Mouse (Mus musculus) ES-Bruce4 (cell line): Measurements from ENCODE around the gene Stoml2. TPM values are rescaled to one million over a fixed set of nuclear protein-coding genes. Genes with fewer than 3 reads are reported as not detected.

Experiments used
- H3K27ac ChIP-seq: 2 replicates; pipeline ENCODE4 v1.5.1; 2012; ENCODE audit warnings: low read length, inconsistent platforms; ENCODE audit not compliant: insufficient read depth
- H3K27me3 ChIP-seq: 2 replicates; pipeline ENCODE4 v1.6.1; 2012; ENCODE audit warnings: mild to moderate bottlenecking, low read length, inconsistent platforms; ENCODE audit not compliant: control insufficient read depth, poor library complexity, insufficient read depth, severe bottlenecking
- H3K36me3 ChIP-seq: 2 replicates; pipeline ENCODE4 v1.6.1; 2012; ENCODE audit warnings: inconsistent platforms, mild to moderate bottlenecking, low read length, moderate library complexity; ENCODE audit not compliant: control insufficient read depth, poor library complexity, insufficient read depth, severe bottlenecking
- H3K4me1 ChIP-seq: one replicate; pipeline ENCODE4 v1.8.1; 2011; ENCODE audit warnings: low read length; ENCODE audit not compliant: control insufficient read depth, insufficient read depth
- H3K4me3 ChIP-seq: 2 replicates; pipeline ENCODE4 v1.5.1; 2011; ENCODE audit warnings: low read depth, mild to moderate bottlenecking, low read length
- H3K9ac ChIP-seq: 2 replicates; pipeline ENCODE4 v1.6.1; 2012; ENCODE audit warnings: low read depth, mild to moderate bottlenecking, inconsistent platforms; ENCODE audit not compliant: poor library complexity, severe bottlenecking
- H3K9me3 ChIP-seq: replicated peaks from 2 replicates; pipeline ENCODE4 v1.6.1; 2012; ENCODE audit warnings: mild to moderate bottlenecking, low read length, inconsistent platforms; ENCODE audit not compliant: control insufficient read depth, poor library complexity, insufficient read depth, severe bottlenecking
- CTCF ChIP-seq: IDR thresholded peaks from one replicate; pipeline ENCODE4 v1.8.1; 2011; ENCODE audit warnings: low read depth, low read length
- EP300 ChIP-seq: IDR thresholded peaks from 2 replicates; pipeline ENCODE4 v1.6.1; 2011; ENCODE audit warnings: low read depth, low read length; ENCODE audit not compliant: insufficient read depth
- POLR2A ChIP-seq: IDR thresholded peaks from one replicate; pipeline ENCODE4 v1.8.1; 2011; ENCODE audit warnings: low read length; ENCODE audit not compliant: insufficient read depth
- polyA plus RNA-seq: library from polyadenylated mRNA; stranded (reverse); fragments of >200 nt; gene quantifications from 2 replicates; pipeline ENCODE4 v1.2.4, GENCODE M21; 2011; ENCODE audit warnings: low read depth; ENCODE audit not compliant: missing spikeins, insufficient read depth, insufficient read length

The Stoml2 gene
- polyA plus RNA-seq, 1 experiment, result 187 TPM

DNA sequence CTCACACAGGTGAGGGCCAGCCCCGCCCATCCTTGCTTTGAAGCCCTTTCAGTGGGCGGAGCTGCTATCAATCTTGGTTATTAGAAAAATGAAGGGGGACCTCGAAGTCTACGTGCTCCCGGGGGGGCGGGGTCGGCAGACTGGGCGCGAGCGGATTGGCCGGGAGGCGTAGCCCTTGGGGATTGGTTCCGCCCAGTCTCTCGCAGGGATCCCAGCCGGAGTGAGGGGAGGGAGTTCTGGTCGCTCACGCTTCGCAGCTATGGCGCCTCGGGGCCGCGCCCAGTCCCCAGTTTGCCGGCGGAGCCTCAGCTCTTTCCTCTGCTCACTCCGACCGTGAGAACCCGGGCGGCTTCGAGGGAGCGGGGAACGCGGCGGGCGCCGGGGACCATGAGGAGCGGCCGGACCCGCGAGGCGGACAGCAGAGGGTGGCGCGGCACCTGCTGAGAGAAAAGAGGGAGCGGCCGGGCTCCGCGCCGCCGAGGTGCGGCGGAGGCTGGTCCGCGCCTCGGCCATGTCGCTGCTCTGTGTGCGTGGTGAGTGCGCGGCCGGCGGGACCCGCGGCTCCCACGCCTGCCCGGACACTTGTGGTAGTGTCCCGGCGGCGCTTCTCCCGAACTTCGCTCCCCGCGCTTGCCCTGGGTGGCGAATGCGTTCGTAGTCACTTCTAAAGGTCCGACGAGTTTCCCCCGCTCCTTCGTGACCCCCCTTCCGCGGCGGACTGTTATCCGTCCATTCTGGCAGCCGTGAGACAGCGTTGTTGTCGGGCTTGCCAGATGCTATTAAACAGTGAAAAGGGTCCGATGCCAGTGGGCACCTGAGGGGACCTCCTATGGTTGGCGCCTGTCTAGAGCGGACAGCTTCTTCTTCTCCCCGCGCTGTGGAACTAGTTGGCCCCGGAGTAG is 27.5 kb upstream of the Stoml2 start, which contains the start of gene Unc13b:
Unc13b (plus strand) TSS at position 201 of the 902 bp plus-strand sequence.
- Histone ChIP-seq H3K9me3 (no peaks in the 10 kb centered on the region), H3K36me3 (no peaks in the 10 kb centered on the region), H3K4me1 (no peaks in the 10 kb centered on the region), H3K4me3 (peak within 1 kb of the TSS; percentile 60), H3K9ac (peak within 1 kb of the TSS; percentile 80), H3K27ac (no peak within 1 kb of the TSS), H3K27me3 (peaks cover 7% of the 10 kb centered on the region)
- peak; percentile 48 for TF ChIP-seq POLR2A
- no peak for TF ChIP-seq EP300

DNA sequence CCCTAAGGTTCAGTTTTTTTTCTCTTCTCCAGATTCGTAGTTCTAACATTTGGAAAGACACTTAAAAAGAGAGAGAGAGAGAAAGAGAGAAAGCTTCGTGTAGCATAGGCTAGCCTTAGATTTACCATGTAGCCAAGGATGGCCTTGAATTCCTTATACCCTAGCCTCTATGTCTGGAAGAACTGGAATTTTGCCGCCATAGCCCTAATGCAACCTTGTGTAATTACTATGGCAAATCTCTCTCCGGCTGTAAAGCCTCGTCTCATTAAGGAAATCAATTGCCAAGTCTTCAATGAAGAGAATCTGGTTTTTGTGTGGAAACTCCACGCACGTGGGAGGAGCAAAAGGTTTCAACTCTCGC is 26.9 kb upstream of the Stoml2 start:
- Histone ChIP-seq H3K36me3 (no peaks in the 10 kb centered on the region), H3K27ac (no peak overlapping the region), H3K9me3 (no peaks in the 10 kb centered on the region), H3K4me3 (peak overlapping the region; percentile 43; the same call in 1 of the 2 replicates), H3K27me3 (peaks cover 7% of the 10 kb centered on the region), H3K9ac (no peak overlapping the region), H3K4me1 (no peaks in the 10 kb centered on the region)
- TF ChIP-seq CTCF (no peak), POLR2A (no peak), EP300 (no peak)

- H3K27ac ChIP-seq, result no peak overlapping the region
- H3K4me1 ChIP-seq, result no peaks in the 10 kb centered on the region
- H3K9ac ChIP-seq, result no peak overlapping the region
- TF ChIP-seq CTCF (no peak), POLR2A (no peak), EP300 (no peak)
- H3K9me3 ChIP-seq, result no peaks in the 10 kb centered on the region
- H3K27me3 ChIP-seq, result peaks cover 7% of the 10 kb centered on the region
- no peak overlapping the region for H3K4me3 ChIP-seq
- no peaks in the 10 kb centered on the region for H3K36me3 ChIP-seq
Observed at GRCm38 (mm10) chr4:43057654-43058053, 26.1 kb upstream of the Stoml2 start.

DNA sequence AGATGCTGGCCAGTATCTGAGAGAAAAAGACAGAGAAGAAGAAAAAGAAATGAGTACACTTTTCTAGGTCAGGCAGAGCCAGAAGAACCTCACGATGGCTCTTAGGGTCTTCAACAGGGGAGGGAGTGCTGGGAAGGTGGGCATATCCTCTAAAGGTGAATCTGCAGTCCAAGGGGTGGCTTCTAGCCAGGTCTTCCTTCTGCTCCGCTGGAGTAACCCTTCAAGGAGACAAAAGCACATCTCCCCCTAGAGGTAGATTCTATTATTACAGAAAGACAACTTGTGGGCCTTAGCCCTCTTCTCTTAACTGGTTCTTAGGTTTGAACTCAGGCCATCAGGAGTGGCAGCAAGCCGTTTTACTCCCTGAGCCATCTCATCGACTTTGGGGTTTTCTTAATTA is 21.1 kb upstream of the Stoml2 start:
- H3K9ac ChIP-seq, result no peak overlapping the region
- H3K9me3 ChIP-seq, result no peaks in the 10 kb centered on the region
- H3K27ac ChIP-seq, result no peak overlapping the region
- H3K4me3 ChIP-seq, result 0 out of 2 replicates have a peak overlapping the region, but pooled peaks have one; percentile 9
- H3K27me3 ChIP-seq, result no peaks in the 10 kb centered on the region
- H3K4me1 ChIP-seq, result peaks cover 1% of the 10 kb centered on the region
- no peaks in the 10 kb centered on the region for H3K36me3 ChIP-seq
- TF ChIP-seq CTCF (peak; percentile 30), POLR2A (no peak)

DNA sequence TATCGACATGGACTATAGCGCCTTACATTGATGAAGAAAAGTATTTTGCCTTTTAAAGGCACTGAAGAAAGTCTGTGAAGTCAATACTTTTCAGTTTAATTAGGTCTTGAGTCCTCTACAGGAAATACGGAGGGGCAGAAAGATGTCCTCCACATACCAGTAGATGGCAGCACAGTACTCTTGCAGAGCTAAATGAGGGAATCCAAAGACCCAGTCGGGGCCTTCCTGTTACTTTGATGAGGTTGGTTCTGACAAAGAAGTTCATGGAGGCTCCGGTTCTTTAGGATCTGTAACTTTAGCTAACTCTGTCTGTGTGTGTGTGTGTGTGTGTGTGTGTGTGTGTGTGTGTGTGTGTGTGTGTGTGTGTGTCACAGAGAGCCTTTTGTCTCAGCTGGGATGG is 15.7 kb upstream of the Stoml2 start:
- no peak overlapping the region for H3K9ac ChIP-seq
- H3K4me1 ChIP-seq, result no peaks in the 10 kb centered on the region
- H3K27ac ChIP-seq, result no peak overlapping the region
- H3K4me3 ChIP-seq, result no peak overlapping the region
- H3K27me3 ChIP-seq, result no peaks in the 10 kb centered on the region
- H3K36me3 ChIP-seq, result no peaks in the 10 kb centered on the region
- TF ChIP-seq POLR2A (no peak), EP300 (no peak), CTCF (no peak)
- H3K9me3 ChIP-seq, result no peaks in the 10 kb centered on the region

DNA sequence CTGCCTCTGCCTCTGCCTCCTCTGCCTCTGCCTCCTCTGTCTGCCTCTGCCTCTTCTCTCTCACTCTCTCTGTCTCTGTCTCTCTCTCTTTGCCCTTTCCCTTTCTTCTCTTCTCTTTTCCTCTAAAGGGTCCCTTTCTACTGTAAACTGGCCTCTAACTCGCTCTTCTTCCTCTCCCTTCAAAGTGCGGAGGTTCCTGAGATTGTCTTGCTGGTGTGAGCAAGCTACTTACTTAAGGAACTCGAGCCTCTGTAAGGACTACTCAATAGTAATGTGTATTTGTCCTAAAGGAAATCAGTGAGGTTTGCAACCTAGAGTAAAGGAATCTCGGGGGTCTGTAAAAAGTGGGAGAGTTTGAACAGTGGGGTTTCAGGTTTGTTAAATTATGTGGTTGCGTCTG is 15.1 kb upstream of the Stoml2 start:
- Histone ChIP-seq H3K9ac (no peak overlapping the region), H3K36me3 (no peaks in the 10 kb centered on the region), H3K4me3 (no peak overlapping the region), H3K9me3 (no peaks in the 10 kb centered on the region), H3K27me3 (no peaks in the 10 kb centered on the region), H3K4me1 (no peaks in the 10 kb centered on the region), H3K27ac (no peak overlapping the region)
- TF ChIP-seq EP300 (no peak), CTCF (no peak), POLR2A (no peak)
